Mouse (Mus musculus) ES-Bruce4 (cell line): ENCODE data around the gene Cd6.

Experiments used
- CTCF ChIP-seq: IDR thresholded peaks from one replicate; pipeline ENCODE4 v1.8.1; 2011; ENCODE audit warnings: low read depth, low read length
- EP300 ChIP-seq: IDR thresholded peaks from 2 replicates; pipeline ENCODE4 v1.6.1; 2011; ENCODE audit warnings: low read depth, low read length; ENCODE audit not compliant: insufficient read depth
- POLR2A ChIP-seq: IDR thresholded peaks from one replicate; pipeline ENCODE4 v1.8.1; 2011; ENCODE audit warnings: low read length; ENCODE audit not compliant: insufficient read depth

GRCm38 (mm10) chr19:10866351-10866750, 36.5 kb upstream of the Cd6 start:
- no peak for TF ChIP-seq CTCF
- TF ChIP-seq POLR2A, result no peak
- TF ChIP-seq EP300, result no peak
